Mouse (Mus musculus) adrenal gland, adult (tissue): ENCODE measurements around the gene Cntln.

ENCODE experiments used
- DNase-seq, 2 experiments: peaks; one replicate each; pipeline ENCODE4 v3.0.0; 2022 to 2023; ENCODE audit warnings: low spot score in 1 of 2; ENCODE audit not compliant: inconsistent age in 2 of 2

The Cntln gene

DNA sequence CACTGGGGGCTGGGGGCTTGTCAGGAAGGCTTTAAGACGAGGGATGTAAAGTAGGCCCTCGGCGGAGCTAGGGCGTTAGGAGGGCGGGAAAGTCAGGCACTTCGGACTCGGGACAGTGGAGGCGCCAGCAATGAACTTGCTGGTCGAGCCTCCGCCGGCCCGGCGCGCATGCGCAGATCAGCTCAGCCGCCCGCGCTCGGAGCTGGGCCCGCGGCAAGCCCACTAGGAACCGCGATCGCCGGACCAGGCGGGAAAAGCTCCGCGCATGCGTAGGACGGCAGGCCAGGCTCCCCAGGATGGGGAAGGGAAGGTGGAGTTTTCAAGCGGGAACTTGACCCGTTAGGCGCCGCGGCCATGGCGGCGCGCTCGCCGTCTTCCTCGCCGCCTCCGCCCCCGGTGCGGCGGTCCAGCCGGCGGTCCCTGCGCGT, at the start of gene Cntln:
TSS of gene Cntln (plus strand) at position 199 of the 428 bp plus-strand sequence.
- peak; percentile 97 for DNase-seq

DNA sequence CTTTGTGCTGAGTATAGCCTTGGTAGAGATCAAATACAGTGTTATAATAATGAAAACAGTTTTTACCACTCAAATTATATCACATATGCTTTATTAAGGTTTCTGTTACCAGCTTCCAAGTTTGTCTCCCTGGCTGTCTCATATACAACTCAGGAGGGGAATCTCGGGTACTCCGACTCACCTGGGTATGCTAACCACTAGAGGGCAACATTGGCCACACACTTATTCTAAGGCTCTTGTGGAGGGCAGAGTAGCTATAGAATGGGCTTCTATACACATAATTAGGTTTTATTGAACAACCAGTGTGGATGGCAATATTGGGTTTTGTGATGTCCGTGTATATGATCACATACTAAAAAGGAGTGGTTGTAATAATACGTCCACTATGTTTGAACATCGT, 47.1 kb upstream of the Cntln start:
- DNase-seq: peak; percentile 8 to 66

DNA sequence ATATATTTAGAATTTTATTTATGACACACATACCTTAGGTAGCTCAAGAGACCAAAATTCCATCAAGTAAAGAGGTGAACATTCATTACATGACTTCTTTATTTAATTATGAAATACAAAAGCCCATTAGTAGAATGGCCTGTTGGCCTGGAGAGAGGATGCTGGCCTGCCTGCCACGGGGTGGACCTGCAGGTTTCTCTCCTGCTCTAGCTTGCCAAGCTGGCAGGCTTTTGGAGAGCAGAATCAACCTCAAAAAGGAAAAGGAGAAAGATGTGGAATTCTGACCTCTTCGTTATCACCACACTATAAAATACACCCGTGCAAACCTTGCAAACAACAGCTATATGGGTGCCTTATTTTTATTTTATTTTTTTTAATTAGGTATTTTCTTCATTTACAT, 45.6 kb upstream of the Cntln start:
- no peak for DNase-seq

DNA sequence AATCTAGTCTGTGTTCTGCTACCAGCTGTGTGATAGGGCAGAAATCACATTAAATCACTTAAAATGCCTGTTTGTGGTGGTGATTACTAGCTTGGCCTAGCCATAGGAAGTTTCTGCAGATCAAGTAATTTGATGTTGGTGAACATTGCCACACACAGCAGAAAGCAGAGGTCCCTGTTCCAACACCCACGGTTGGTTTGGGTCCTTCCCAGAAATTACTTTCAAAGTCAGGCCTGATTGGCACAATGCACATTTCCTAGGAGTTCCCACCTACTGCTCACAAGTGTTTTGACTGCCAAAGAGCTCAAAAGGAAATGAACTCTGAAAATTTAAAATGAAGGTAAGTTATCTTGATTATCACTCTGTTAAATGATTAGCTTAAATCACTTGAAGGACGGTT, 44.6 kb upstream of the Cntln start:
- no peak for DNase-seq

DNA sequence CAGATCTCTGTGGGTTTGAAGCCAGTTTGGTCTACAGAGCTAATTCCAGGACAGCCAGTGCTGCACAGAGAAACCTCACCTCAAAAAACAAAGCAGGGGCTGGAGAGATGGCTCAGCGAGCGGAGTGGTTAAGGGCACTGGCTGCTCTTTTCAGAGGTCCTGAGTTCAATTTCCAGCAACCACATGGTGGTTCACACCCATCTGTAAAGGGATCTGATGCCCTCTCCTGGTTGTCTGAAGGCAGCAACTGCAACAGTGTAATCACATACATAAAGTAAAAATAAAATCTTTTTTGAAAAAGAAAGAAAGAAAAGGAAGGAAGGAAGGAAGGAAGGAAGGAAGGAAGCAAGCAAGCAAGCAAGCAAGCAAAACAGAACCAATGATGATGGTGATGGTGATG, 26.5 kb upstream of the Cntln start:
- DNase-seq: no peak

DNA sequence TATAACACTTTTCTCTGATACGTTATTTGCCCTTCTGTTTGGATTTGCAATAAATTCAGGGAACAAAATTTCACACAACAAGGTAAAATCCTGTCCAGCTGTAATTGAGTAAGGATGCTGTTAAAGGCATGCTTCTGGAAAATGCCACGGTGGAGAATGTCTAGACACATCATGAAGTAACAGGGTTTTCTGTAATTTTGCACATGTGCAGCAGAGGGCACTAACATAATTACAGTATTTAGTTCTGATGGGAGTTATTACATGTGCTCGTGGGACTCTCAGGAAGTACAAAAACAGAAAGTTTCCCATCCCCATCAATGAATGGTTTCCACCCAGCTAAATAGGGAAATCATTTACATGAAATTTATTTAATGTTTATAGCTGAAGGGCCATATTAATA, 7.8 kb upstream of the Cntln start:
- DNase-seq: peak in 1 of 2 experiments; percentile 80

DNA sequence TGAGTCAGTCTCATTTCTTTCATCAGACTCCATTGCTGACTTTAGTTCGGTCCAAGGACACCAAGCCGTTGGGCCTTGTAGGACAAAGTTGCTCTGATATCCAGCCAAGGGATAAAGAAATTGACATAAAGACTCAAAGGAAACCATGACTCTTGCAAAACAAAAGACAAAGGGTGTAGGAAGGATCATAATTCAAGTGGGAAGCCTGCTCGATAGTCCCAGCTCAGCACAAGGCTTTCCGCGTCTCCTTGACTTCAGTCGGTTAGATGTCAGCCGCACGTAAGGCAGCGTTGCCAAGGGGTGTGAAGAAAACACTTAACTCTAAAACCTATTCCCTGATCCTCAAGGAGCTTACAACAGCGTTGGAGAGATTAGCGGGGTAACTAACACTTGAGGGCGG, 463 bp upstream of the Cntln start:
- DNase-seq: no peak

DNA sequence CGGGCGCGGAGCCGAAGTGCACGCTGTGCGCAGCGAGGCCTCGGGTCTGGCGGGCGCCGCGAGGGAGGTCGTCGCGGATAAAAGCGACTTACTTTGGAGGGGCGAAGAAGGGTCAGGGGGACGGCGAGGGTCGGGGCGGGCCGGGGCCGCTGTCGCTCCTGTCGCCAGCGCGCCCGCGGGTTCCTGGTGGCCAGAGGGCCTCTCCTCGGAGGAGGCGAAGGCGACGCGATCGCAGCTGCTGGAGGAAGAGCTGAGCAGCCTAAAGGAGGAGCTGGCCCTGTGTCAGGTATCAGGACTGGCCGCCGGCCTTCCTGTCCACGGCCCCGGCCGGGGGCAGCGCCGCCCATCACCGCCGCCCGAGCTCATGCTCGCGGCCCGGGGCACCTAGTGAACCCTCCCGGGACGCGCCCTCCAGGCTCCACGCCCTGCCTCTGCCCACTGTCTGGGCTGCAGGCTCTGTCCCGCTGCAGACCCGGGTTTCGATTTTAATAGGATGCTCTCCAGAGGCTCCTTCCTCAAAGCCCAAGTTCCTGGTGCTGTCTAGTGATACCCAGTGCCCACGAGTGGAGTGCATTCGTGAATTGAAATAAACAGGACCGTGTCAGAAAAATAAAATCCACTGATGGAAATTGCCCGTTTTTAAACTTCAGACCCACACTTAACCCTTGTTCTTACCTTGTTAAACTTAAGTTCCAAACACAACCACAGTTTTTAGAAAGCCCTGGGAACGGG, 596 bp downstream of the Cntln start:
- DNase-seq: peak; percentile 69 to 88

DNA sequence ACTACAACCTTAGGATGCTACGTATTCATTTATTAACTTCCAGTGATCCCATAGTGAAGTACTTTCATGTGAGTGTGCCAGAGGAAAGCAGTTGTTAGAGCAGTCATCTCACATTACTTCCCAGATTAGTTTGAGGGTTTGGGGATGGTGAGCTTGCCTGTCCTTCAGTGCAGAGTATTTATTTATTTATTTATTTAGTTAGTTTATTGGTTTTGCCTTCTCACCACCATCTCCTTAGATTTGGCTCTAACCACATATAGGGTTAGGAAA, 1.1 kb downstream of the Cntln start:
- no peak for DNase-seq

DNA sequence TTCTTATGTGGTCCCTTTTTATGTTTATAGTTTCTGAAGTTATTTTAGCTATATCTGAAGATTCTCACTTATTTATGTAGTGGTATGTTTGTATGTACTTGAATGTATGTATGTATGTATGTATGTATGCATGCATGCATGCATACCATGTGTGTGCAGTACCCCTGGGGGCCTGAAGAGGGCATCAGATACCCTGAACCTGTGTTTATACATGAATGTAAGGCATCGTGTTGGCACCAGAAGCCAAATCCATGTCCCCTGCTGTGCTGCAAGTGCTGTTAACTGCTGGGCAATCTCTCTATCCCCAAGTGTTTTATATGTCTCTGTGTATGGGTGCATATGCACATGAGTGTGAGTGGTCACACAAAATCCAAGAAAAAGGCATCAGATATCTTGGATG, 34.3 kb downstream of the Cntln start:
- DNase-seq: no peak

DNA sequence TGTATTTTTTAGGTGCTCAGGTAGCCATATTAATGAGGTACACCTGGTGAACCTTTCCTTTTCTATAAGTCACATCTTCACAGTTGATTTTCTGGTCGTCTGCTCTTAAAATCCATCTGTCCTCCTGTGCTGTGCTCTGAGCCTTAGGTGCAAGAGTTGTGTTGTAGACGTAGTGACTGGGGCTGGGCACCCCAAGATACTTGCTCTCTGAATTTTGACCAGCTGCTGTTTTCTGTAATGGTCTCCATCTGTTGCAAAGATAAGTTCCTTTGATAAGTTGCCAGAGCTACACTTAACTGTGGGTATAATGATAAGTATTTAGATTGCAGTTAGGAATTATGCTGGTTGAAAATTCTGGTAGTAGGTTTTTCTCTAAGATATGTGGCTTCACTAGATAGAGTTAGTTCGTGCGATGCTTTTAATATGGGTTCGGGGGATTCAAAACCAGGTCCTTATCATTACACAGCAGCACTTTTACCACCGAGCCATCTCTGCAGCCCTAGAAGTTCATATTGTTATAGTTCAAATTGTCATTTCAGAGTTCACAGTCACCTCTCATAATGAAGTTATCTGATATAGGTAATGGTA, 50.3 kb downstream of the Cntln start:
- no peak for DNase-seq

DNA sequence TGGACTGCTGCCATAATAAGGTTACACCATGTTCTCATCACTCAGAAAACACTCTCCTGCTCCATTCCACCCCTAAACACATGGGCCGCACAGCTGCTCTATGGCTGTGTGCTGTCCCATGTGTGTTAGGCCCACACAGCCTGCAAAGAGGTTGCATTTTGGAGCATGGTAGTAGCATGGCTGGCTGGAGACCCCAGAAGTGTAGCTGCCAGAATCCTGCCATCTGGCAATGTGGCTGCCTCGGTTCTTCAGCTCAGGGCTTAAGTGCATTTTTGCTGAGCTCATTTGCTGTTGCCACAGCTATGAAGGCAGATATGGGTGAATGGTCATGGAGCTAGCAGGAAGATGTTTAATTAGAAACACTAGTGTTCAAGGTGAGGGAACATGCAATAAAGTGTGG, 58.0 kb downstream of the Cntln start:
- no peak for DNase-seq

DNA sequence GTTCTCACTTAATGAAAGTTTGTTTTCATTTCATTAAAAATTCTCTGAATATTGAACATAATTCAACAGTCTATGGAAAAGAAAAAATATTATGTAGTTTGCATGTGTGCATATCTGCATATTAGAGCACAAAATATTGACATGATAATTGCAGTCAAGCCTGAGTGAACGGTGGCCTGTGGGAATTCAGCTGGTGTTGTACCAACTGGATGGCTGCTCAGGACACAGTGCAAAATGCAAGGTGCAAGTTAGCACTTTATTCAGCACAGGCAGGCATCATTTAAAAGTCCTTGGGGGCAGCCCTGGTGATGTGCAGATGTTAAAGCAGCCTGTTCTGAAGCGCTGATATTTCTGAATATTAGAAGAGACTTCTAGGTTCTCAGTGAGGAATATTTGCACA, 58.5 kb downstream of the Cntln start:
- DNase-seq: no peak

DNA sequence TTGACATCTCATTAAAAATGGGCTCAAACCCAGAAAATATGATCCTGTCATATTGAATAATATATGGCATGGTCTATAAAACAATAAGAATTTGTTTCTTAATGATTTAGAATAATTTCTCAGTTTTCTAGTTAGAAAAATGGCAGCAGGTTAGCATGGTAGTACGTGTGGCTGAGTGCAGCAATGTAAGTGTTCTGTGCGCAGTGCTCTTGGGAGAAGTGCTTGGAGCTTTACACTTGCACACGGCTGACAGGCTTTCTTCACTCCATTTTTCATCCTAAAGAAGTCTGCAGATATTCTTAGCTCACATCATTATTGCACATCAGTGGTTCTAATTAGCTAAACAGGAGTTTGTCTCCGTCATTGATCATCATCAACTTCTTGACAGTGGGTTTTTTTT, 60.0 kb downstream of the Cntln start:
- DNase-seq: no peak

DNA sequence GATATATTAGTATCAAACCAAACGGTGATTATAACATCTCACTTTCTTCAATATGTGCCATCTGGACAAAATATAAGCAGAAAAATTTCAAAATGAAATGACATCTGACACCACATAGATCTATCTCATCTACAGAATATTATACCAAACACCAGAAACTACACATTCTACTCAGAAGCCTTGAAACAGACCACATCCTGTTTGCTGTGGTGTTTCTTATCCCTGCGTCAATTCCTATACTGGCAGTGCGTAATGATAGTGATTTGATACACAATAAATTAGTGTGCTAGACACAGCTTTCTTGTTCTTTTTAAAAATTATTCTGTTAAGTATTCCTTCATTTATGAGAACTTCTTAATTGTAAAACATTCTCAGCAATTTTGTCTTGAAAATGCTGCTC, 62.3 kb downstream of the Cntln start:
- DNase-seq: no peak

DNA sequence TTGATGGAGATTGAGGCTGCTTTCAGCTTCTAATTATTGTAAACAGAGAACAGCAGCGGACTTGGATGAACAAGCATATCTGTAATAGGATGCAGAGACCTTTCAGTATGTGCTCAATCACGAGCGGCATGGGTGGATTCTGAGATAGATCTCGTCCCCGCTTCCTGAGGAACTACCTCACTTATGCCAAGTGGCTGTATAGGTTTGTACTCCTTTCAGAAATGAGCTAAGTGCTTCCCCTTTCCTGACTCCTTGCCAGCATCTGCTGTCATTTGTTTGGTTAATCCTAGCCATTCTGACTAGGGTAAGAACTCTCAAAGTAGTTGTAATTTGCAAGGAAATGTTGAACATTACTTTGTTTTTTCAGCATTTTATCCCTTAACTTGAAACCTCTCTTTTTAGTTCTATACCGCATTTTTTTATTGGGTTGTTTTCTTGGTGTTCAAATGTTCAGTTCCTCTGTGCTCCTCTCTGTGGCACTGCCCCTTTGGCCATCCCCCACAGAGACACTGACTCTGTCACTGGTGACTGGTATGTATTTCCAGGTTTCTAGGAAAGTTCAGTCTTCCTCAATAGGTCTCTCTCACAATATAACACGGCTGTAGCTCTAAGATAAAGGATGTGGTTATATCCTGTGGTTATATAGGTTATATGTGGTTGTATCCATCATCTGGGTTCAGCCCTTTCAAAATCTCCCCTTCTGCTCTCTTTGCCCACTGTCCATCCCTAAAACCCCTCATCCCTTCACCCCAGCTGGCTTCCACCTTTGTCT, 93.0 kb downstream of the Cntln start:
- no peak for DNase-seq

DNA sequence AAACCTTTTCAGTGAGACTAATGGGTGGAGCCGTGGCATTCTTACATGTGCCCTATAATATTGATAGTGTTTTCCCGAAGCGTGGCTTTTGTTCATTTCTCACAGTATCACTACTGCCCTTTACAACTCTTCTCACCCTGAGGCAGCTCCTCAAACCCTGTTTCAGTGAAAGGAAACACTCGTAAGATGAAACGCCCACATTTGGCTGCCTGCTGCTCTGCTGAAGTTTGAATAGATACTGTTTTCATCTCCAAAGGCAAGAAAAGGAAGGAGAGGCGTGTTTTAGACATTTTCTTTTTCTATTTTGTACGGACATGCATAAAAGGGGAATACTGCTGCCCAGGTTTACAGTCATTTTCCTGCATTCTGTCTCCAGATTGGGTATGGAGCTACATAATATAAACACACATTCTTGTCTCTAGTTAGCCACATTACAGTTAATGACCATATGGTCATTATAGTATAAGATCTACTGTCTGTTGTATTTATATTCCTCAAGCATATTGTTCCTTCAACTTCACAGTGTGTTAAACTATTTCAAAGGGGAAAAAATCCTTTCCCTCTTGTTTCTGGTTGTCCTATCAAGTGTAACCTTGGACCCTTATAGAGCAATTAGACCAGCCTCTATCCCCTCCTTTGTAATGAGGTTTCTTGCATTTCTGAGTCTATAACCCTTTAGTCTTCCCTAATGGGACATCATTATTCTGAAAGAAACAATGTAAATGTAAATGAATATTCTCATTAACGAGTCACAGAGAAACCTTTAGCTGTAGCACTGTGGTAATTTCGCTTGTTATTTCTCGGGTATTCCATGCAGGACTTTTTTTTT, 111.6 kb downstream of the Cntln start:
- no peak for DNase-seq

DNA sequence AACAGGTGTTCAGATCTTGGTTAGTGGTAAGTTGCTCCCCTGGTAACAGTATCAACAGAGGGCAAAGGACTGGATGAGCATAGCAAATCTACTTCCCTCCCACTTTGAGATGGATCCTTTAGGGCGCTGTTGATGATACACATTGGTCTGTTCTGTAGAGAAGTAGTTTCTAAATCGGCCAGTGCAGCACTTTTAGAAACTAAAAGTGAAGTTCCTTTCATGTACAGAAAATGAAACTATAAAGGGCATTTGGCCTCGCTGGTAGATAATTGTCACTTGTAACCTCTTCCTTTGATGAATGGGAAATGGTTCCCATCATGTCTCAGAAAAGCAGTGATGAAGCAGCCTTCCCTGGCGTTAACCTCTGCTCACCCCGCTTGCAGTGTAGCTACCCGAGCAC, 121.5 kb downstream of the Cntln start:
- peak in 1 of 2 experiments; percentile 31 for DNase-seq

DNA sequence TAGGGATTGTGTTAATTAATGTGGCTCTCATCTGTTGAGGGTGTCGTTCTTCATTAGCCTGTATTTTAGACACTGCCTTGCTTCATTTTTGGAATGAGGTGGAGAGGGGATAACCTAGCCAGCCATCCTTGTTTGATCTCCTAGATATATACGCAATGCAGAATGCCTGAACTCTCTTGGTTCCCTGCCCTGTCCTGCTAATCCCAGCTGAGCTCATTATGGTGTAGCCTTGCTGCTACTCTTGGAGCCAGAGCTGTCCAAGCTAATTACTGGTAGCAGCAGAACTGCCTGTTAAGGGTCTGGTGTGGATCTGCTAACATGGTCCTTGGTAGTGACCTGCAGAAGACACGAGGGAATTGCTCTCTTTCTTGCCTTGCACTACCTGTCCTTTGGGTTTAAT, 122.7 kb downstream of the Cntln start:
- DNase-seq: no peak

DNA sequence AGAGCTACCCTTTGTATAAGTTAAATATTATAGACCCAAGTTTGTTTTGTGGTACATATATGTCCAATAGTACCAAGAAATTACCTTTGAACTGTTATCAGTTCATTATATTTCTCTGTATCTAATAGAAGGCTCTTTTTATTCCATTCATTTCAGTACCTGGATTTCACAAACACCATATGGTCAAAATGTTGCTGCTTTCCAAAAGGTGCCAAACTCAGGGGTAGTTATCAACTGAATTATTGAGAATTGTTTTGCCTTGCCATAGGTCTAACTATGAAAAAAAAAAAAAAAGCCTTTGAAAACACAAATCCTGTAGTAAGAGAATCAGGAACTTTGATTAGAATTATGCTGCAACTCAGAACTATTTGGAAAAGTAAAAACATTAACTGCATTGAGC, 126.7 kb downstream of the Cntln start:
- DNase-seq: no peak

DNA sequence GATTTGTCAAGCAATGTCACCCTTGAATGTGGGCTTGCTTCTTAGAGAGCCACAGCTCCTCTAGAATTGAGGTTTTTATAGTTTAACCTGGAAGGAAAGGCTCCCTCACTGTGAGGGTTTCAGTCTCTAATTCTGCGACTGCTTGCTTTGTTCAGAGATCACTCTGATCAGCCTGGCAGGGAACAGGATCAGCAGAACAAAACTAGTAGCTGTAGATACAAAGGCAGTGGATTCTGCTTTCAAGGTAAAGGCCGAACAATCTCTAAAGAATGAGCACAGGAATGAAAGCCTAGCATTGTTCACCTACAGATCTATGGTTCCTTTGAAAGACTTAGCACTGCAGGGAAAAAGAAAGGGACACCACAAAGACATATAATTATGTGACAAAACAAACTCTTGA, 161.6 kb downstream of the Cntln start:
- no peak for DNase-seq
